Mouse (Mus musculus) ES-E14 (cell line): ENCODE measurements around the gene Vstm2b. TPM values are rescaled to one million over a fixed set of nuclear protein-coding genes. Genes with fewer than 3 reads are reported as not detected.

ENCODE experiments used
- DNase-seq: peaks from one replicate; pipeline ENCODE4 v3.0.0-alpha.2; 2013; ENCODE audit warnings: low read depth, low spot score
- H3K27ac ChIP-seq: 2 replicates; pipeline ENCODE4 v1.5.1; 2012; ENCODE audit warnings: low read depth, mild to moderate bottlenecking, low read length, moderate library complexity, mixed read lengths; ENCODE audit not compliant: poor library complexity, insufficient read depth, severe bottlenecking
- H3K36me3 ChIP-seq: 2 replicates; pipeline ENCODE4 v1.6.1; 2012; ENCODE audit warnings: mild to moderate bottlenecking, low read length, moderate library complexity, mixed read lengths; ENCODE audit not compliant: control insufficient read depth, poor library complexity, insufficient read depth, severe bottlenecking
- H3K4me1 ChIP-seq, 2 experiments: fragments of 150-350 bp in 1 of 2; sonication (generic) in 1 of 2; 2 replicates each; pipeline ENCODE4 v1.6.1; 2012; ENCODE audit warnings: low read length in 2 of 2, mild to moderate bottlenecking in 1 of 2, mixed read lengths in 1 of 2; ENCODE audit not compliant: control insufficient read depth in 2 of 2, insufficient read depth in 2 of 2, poor library complexity in 1 of 2
- H3K4me3 ChIP-seq, 2 experiments: fragments of 150-350 bp in 1 of 2; sonication (generic) in 1 of 2; 2 replicates each; pipeline ENCODE4 v1.5.1; 2012; ENCODE audit warnings: low read length in 2 of 2, low read depth in 1 of 2, mild to moderate bottlenecking in 1 of 2, mixed read lengths in 1 of 2; ENCODE audit not compliant: insufficient read depth in 1 of 2, poor library complexity in 1 of 2, severe bottlenecking in 1 of 2
- H3K9ac ChIP-seq: 2 replicates; pipeline ENCODE4 v1.6.1; 2012; ENCODE audit warnings: low read depth, mild to moderate bottlenecking, low read length, mixed read lengths; ENCODE audit not compliant: poor library complexity, insufficient read depth, severe bottlenecking
- H3K9me3 ChIP-seq: fragments of 150-350 bp; sonication (generic); 2 replicates; pipeline ENCODE4 v1.6.1; 2012; ENCODE audit warnings: low read depth, mild to moderate bottlenecking, low read length; ENCODE audit not compliant: control insufficient read depth, insufficient read depth
- CHD2 ChIP-seq: IDR thresholded peaks from 2 replicates; pipeline ENCODE4 v1.6.1; 2014; ENCODE audit warnings: mild to moderate bottlenecking, low read depth, low read length, inconsistent platforms
- HCFC1 ChIP-seq: IDR thresholded peaks from 2 replicates; pipeline ENCODE4 v1.6.1; 2012; ENCODE audit warnings: low read length, inconsistent platforms, borderline replicate concordance; ENCODE audit not compliant: insufficient read depth
- MAFK ChIP-seq: IDR thresholded peaks from 2 replicates; pipeline ENCODE4 v1.6.1; 2014; ENCODE audit warnings: mild to moderate bottlenecking, low read depth, low read length, inconsistent platforms; ENCODE audit not compliant: insufficient read depth
- ZC3H11A ChIP-seq: IDR thresholded peaks from 2 replicates; pipeline ENCODE4 v1.6.1; 2012; ENCODE audit warnings: low read depth, mild to moderate bottlenecking, inconsistent platforms, low read length, borderline replicate concordance
- ZNF384 ChIP-seq: IDR thresholded peaks from 2 replicates; pipeline ENCODE4 v1.6.1; 2012; ENCODE audit warnings: low read depth, low read length, inconsistent platforms
- in situ Hi-C, 2 experiments: fragments of 600-800 bp; cut with MboI; formaldehyde crosslinking; loops; one replicate each; pipeline ENCODE4 v1.15.1; 2025; ENCODE audit warnings: low sequenced_read_pairs in 2 of 2, inconsistent platforms in 1 of 2; ENCODE audit not compliant: unreplicated experiment in 2 of 2
- total RNA-seq: library from RNA; depleted of rRNA; stranded (reverse); fragments of 300-350 nt; gene quantifications from 2 replicates; pipeline ENCODE4 v1.2.3, GENCODE M21; 2012; rRNA removed

Vstm2b gene
- total RNA-seq, 1 experiment = 1.7 TPM

DNA sequence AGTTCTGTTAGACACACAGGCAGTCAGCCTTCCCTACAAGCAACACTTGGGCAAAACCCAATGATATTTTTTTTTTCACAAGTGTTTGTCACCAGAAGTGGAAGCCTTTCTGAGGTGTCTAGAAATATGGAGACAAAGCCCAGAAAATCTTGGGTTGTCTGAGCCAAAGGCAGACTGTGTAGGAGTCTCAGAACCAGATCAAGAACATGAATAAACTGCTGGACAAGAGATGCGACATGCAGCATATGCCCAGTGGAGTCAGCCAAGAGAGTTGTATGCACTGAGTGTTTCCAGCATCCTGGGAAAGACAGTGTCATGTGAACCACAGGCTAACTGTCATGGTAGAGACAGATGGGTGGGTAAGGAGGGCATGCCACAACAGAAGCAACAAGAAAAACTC, 41.2 kb downstream of the Vstm2b start:
- no peaks in the 10 kb centered on the region for H3K9me3 ChIP-seq
- in situ Hi-C loops = no loop called here
- no peaks in the 10 kb centered on the region for H3K36me3 ChIP-seq
- H3K4me1 ChIP-seq = no peaks in the 10 kb centered on the region
- H3K4me3 ChIP-seq = no peak overlapping the region
- no peak for DNase-seq
- H3K27ac ChIP-seq = no peak overlapping the region
- no peak overlapping the region for H3K9ac ChIP-seq
- TF ChIP-seq CHD2 = no peak
- no peak for TF ChIP-seq MAFK

DNA sequence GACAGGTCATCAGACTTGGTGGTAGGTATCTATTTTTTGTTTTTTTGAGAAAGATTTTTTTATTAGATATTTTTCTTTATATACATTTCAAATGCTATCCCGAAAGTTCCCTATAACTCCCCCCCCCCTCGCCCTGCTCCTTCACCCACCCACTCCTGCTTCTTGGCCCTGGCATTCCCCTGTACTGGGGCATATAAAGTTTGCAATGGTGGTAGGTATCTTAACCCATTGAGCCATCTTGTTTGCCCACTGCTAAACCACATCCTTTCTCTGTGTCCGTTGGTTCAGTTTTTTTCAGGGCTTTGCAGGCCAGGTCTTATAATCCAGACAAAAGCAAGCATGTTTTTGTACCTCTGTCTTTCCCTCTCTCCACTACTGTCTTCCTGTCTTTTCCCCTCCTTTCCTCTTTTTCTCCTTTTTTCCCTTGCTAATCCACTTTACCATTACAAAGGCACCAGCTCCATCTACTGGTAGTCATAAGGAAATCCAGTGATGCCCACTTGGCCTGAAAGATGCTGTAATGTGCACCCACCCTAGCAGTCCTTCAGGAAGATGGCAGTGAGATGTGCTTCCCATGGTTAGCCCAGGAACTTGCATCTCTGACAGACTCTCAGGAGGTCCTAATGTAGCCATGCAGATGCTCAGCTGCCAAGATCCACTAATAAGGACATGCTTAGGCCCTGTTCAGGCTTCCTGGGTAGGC, 44.3 kb downstream of the Vstm2b start:
- peak; percentile 6 for DNase-seq
- TF ChIP-seq ZNF384 (no peak), ZC3H11A (no peak), CHD2 (no peak), HCFC1 (no peak), MAFK (no peak)
- in situ Hi-C loops = no loop called here
- H3K4me3 ChIP-seq = no peak overlapping the region
- no peak overlapping the region for H3K27ac ChIP-seq
- no peak overlapping the region for H3K9ac ChIP-seq
- no peaks in the 10 kb centered on the region for H3K4me1 ChIP-seq
- no peaks in the 10 kb centered on the region for H3K36me3 ChIP-seq
- H3K9me3 ChIP-seq = no peaks in the 10 kb centered on the region

Other genes starting within 250 kb of the Vstm2b start
- gene 4930433I11Rik, start 89.2 kb downstream of the Vstm2b start, total RNA-seq = not detected in 2 replicates
- not detected in 2 replicates for gene Gm4884, start 134.4 kb downstream of the Vstm2b start, total RNA-seq